7 mouse cellular contexts compared by ENCODE assay signal in the genomic region with DNA sequence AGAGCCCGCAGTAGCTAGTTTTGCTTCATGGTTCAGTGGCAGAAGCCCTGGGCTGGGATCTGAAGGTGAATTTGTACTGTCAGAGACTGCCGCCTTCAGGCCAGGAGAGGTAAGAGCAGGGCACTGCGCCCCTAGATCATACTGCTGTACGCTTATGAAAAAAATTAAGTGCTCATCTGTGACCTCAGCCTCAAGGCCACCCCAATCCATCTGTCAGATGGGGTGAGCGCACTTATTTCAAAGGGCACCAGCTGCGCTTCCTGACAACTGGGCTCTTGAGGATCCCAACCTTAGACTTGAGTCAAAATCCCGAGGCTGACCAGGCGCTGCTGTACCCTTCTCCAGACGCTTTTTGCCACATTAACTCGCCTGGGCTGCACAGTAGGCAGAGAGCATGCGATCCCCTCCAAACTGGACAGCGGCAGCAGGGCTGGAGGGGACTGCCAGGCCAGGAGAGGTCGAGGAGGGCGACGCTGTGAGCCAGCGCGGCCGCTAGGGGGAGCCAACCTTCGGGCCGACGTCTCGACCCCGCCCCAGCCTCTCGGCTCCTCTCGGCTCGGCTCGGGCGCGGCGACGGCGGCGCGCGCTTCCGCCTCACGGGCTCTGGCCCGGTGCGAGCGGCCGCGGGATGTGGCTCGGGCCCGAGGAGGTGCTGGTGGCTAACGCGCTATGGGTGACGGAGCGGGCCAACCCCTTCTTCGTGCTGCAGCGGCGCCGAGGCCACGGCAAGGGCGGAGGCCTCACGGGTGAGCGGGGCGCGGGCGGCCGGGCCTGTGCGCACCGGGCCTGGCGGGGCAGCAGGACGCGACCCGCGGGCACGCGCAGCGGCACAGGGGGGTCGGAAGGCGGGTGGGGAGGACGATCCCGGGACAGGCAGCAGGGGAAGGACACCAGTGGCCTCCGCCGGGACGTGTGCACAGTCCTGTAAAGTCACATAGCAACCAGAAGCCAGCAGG. TPM values are rescaled to one million over a fixed set of nuclear protein-coding genes. Genes with fewer than 3 reads are reported as not detected.
DNase-seq lines count a peak whose midpoint lies in the region; ATAC-seq lines count a peak whose summit lies in the region.

A gene (plus strand): TSS at position 586 of the 956 bp plus-strand sequence.

- no peaks in the 10 kb centered on the region for H3K27me3 ChIP-seq in embryonic facial prominence, embryonic 11.5 days (ENCODE audit: control insufficient read depth, insufficient read depth, low read length)
- no peaks in the 10 kb centered on the region for H3K27me3 ChIP-seq in limb, embryonic 11.5 days (ENCODE audit: control insufficient read depth, insufficient read depth, low read length)
- H3K27me3 ChIP-seq in midbrain, embryonic 14.5 days (ENCODE audit: control insufficient read depth, insufficient read depth, low read length): no peaks in the 10 kb centered on the region

- H3K9me3 ChIP-seq in embryonic facial prominence, embryonic 11.5 days (replicated peaks; ENCODE audit: control insufficient read depth, low read length): no peaks in the 10 kb centered on the region
- H3K9me3 ChIP-seq in limb, embryonic 11.5 days (ENCODE audit: control insufficient read depth, low read length): no peaks in the 10 kb centered on the region
- H3K9me3 ChIP-seq in midbrain, embryonic 14.5 days (ENCODE audit: control insufficient read depth, low read length): no peaks in the 10 kb centered on the region

- peak; percentile 84 for ATAC-seq in embryonic facial prominence, embryonic 11.5 days (replicated peaks; ENCODE audit: insufficient number of reproducible peaks, low FRiP score, low TSS enrichment, low read depth)
- peak; percentile 90 for ATAC-seq in limb, embryonic 11.5 days (ENCODE audit: insufficient number of reproducible peaks, low FRiP score, low TSS enrichment, low read depth)
- ATAC-seq in midbrain, embryonic 14.5 days (ENCODE audit: low FRiP score, low TSS enrichment): peak; percentile 91

- peak within 1 kb of the TSS; percentile 84 for H3K4me3 ChIP-seq in embryonic facial prominence, embryonic 11.5 days (ENCODE audit: low read depth, low read length)
- H3K4me3 ChIP-seq in limb, embryonic 11.5 days (ENCODE audit: low read depth, low read length): peak within 1 kb of the TSS; percentile 74
- H3K4me3 ChIP-seq in midbrain, embryonic 14.5 days (replicated peaks; ENCODE audit: low read depth, low read length): peak within 1 kb of the TSS; percentile 88

- H3K4me1 ChIP-seq in embryonic facial prominence, embryonic 11.5 days (ENCODE audit: control insufficient read depth, insufficient read depth, low read length): no peaks in the 10 kb centered on the region
- no peaks in the 10 kb centered on the region for H3K4me1 ChIP-seq in limb, embryonic 11.5 days (ENCODE audit: control insufficient read depth, insufficient read depth, low read length)
- peaks cover 9% of the 10 kb centered on the region for H3K4me1 ChIP-seq in midbrain, embryonic 14.5 days (ENCODE audit: control insufficient read depth, insufficient read depth, low read length)

- 1% methylated on average over 71 of the region's 77 CpGs for WGBS in embryonic facial prominence, embryonic 11.5 days
- WGBS in limb, embryonic 11.5 days: under 1% methylated on average over 54 of the region's 77 CpGs
- under 1% methylated on average over 70 of the region's 77 CpGs for WGBS in midbrain, embryonic 14.5 days

- peak; percentile 95 for DNase-seq in adrenal gland, postnatal 14 days
- peak; percentile 93 for DNase-seq in embryonic facial prominence, embryonic 11.5 days (ENCODE audit: low spot score)
- peak; percentile 99 for DNase-seq in heart, adult 11 months
- peak; percentile 91 for DNase-seq in kidney, adult 18-20 months
- DNase-seq in limb, embryonic 11.5 days (ENCODE audit: low spot score): peak; percentile 94
- peak; percentile 96 for DNase-seq in midbrain, embryonic 14.5 days
- DNase-seq in spleen, adult 18-20 months: peak; percentile 82 to 87

- H3K36me3 ChIP-seq in embryonic facial prominence, embryonic 11.5 days (replicated peaks; ENCODE audit: control insufficient read depth, insufficient read depth, low read depth, low read length): no peaks in the 10 kb centered on the region
- peaks cover 2% of the 10 kb centered on the region for H3K36me3 ChIP-seq in limb, embryonic 11.5 days (ENCODE audit: control insufficient read depth, insufficient read depth, low read length)
- H3K36me3 ChIP-seq in midbrain, embryonic 14.5 days (ENCODE audit: control insufficient read depth, insufficient read depth, low read length): peaks cover 9% of the 10 kb centered on the region

- H3K9ac ChIP-seq in embryonic facial prominence, embryonic 11.5 days (replicated peaks; ENCODE audit: low read length): peak within 1 kb of the TSS; percentile 99
- peak within 1 kb of the TSS; percentile 98 for H3K9ac ChIP-seq in limb, embryonic 11.5 days (ENCODE audit: low read length)
- H3K9ac ChIP-seq in midbrain, embryonic 14.5 days (replicated peaks; ENCODE audit: low read length): peak within 1 kb of the TSS; percentile 98

- peak within 1 kb of the TSS; percentile 81 for H3K4me2 ChIP-seq in embryonic facial prominence, embryonic 11.5 days (ENCODE audit: low read depth, low read length)
- peak within 1 kb of the TSS; percentile 86 for H3K4me2 ChIP-seq in limb, embryonic 11.5 days (ENCODE audit: low read depth, severe bottlenecking)
- peak within 1 kb of the TSS; percentile 81 for H3K4me2 ChIP-seq in midbrain, embryonic 14.5 days (ENCODE audit: low read length)

- peak within 1 kb of the TSS; percentile 70; the same call in 1 of the 2 replicates for H3K27ac ChIP-seq in embryonic facial prominence, embryonic 11.5 days (replicated peaks; ENCODE audit: low read depth, low read length)
- peak within 1 kb of the TSS; percentile 59 for H3K27ac ChIP-seq in limb, embryonic 11.5 days (replicated peaks; ENCODE audit: low read depth, low read length)
- H3K27ac ChIP-seq in midbrain, embryonic 14.5 days (replicated peaks; ENCODE audit: low read depth, low read length): peak within 1 kb of the TSS; percentile 94

RNA-seq across cellular contexts. Expression of the gene that starts here (rescaled TPM):
- total RNA-seq in adrenal gland, postnatal 14 days (2021): 75.9 and 86.7 TPM in 2 replicates
- 24.8 and 26.0 TPM in 2 replicates for polyA plus RNA-seq in embryonic facial prominence, embryonic 11.5 days (2014; fragmentation: Nextera tagmentation; extraction: Ambion mirVana)
- polyA plus RNA-seq in limb, embryonic 11.5 days (2014; fragmentation: Nextera tagmentation; extraction: Ambion mirVana): 29.4 and 34.8 TPM in 2 replicates
- polyA plus RNA-seq in midbrain, embryonic 14.5 days (2014; fragmentation: Nextera tagmentation; extraction: Ambion mirVana): 26.1 and 35.4 TPM in 2 replicates

Comparison
In these comparisons a context has a peak if more than half of its experiments do, and no peak if none do; other contexts are left out.
1. Peak in every context shown above with its lines: DNase-seq, ATAC-seq, H3K4me3 ChIP-seq and H3K27ac ChIP-seq.